Mouse (Mus musculus) mouse trophoblast stem cell (cell line): ENCODE data around the gene Gcn1l1.

Experiments used
- in situ Hi-C, 2 experiments: fragments of 300-500 bp; cut with MseI, MboI; formaldehyde crosslinking; loops; 2 replicates in 1 of 2; 3 replicates in 1 of 2; pipeline ENCODE4 v1.15.1; 2025

Gcn1l1 gene

DNA sequence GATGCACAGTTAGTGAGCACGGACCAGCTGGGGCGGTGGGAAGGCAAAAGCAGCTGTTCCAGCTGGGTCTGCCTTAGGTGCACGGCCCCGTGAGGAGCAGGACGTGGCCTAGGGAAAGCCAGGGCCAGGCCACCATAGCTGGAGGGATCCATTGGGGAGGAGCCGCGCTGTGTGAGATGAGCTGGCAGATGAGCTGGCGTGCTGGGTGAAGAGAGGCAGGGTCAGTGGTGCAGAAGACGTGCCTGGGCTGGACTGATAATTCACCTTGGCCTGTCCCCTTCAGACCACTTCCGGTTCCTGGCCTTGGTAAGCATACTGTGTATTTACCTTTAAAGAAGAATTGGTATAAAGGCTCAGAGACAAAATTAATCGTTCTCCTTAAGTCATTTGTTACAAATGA lies 46.5 kb downstream of the Gcn1l1 start:
- in situ Hi-C loops, result no loop called here

DNA sequence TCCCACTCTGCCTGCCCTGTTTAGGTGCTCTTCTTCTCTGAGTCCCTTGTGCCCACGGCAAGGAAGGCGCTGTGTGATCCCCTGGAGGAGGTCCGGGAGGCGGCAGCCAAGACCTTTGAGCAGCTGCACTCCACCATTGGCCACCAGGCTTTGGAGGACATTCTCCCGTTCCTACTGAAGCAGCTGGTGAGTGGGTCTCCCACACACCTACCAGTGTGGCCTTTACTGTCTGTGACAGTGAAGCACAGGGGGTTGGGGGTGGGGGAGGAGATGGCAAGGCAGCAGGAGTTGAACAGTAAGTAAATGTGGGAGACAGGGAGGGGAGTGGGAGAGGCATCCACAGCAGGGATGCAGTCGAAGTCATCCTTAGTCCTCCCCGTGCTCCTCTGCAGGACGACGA lies 48.3 kb downstream of the Gcn1l1 start:
- in situ Hi-C loops, result no loop called here

DNA sequence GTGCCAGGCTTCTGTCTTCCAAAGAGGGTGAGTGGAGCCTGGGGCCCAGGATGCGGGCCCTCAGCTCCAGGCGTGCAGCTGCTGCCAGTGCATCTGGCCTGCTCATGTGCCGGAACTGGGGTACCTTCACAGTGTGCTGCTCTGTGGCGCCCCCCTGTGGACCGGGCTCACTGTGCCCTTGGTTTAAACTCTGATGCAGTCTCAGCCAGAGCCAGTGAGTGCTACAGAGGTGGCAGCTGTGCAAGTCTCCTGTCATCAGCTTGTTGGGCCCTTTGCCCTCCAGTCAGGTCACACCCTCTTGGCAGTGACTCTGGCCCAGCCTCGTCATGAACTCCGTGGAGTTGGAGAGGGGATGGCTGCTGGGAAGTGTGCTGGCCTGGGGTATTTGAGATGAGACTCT lies 49.9 kb downstream of the Gcn1l1 start:
- in situ Hi-C loops, result no loop called here

DNA sequence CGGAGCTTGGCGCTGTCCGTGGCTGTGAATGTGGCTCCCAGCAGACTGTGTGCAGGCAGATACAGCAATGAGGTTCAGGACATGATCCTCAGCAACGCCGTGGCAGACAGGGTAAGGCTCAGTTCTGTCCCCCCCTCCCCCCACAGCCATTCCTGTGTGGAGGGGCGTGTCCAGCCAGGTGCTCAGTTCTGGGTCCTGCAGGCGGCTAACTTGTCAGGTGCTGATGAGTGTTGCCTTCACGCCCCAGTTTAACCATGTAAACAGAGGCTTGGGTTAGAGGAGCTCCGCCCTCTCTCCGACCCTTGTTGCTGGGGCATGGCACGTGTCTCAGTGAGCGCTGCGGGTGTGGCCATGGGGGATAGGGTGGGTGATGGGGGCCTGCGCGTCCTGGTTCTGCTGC lies 54.6 kb downstream of the Gcn1l1 start:
- in situ Hi-C loops, result no loop called here

DNA sequence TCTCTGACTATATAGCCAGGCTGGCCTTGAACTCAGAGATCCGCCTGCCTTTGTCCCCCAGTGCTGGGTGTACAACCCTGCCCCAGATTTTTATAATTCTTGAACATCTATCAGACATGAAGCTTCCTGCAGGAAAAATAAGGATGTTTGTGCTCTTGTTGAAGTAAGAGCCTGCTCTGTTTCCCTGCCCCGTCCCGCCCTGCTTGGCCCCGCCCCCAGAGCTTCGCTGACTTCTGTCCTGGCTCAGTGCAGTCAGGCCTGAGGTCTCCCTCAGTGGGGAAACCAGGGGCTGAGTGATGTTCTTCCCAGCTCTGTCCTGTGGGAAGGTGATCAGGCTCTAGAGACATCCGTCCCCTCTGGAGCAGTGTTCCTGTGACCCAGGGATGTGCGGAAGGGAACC lies 57.6 kb downstream of the Gcn1l1 start:
- in situ Hi-C loops, result no loop called here

DNA sequence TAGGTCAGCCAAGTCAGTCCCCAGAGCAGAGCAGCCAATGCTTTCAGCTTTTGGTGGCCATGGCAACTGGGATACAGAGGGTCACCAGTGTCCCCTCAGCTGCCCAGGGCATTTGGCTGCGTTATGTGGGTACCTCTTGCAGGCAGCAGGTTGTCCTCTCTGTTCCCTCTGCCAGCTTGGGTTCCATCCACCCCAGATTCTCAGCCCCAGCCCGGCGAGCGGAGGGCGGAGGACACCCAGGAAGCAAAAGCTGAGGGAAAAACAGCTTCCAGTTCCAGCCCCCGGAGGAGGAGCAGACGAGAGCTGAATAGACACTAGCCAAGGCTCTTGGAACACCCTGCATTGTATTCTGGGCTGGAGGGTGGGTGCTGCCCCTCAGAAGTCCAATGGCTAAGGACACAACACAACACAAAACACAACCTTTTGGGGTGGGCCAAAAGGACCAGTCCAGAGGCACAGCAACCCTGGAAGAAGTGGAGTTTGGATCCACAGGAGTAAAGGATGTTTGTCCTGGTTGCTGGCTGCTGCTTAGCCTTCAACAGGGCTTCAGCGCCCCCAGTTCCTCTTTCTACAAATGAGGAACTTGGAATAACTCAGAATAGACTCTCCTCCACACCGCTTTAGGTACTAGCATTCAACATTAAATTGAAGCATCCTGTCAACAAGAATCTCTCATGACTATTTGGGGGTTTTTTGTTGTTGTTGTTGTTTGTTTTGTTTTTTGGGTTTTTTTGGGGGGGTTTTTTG lies 58.8 kb downstream of the Gcn1l1 start:
- in situ Hi-C loops, result no loop called here

DNA sequence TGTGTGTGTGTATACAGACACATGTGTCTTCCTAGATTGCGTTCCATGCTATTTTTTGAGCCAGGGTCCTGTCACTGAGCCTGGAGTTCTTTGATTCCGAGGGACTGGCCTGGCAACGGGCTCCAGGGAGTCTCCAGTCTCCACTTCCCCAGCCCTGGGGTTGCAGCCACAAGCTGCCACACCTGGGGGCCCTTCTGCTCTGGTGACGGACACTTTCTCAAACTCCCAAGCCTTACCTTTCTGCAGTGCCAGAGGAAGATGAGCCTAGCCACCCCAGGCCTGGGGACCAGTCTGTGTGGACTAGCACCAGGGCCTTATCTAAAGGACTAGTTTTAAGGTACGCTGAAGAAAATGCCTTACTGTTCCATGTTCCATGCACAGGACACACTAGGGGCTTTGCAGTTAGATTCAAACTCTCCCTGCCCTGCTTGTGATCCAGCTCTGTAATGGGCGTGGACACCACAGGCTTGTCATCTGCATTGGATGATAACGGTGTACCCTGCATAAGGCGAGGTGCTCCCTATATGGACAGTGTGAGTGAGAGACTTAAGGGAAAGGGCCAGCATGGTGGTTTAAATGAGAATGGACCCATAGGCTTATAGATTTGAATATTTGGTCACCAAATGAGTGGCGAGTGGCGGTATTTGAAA lies 61.3 kb downstream of the Gcn1l1 start:
- in situ Hi-C loops, result no loop called here

DNA sequence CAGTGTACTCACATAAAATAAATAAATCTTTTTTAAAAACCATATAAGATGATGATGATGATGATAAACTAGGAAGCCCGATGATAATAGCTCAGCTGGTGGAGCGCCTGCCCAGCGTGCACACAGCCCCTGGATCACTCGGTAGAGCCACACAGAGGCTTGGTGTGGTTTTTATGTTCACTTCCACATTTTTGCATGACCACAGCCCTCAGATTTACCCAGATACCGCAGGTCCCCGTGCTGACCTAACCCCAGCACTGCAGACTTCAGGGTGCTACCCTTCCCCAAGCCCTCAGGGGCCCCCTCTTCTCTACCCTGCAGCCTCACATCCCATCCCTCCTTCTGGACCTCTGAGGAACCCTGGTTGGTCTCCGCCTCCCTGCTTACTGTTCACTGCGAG lies 63.0 kb downstream of the Gcn1l1 start:
- in situ Hi-C loops, result no loop called here

DNA sequence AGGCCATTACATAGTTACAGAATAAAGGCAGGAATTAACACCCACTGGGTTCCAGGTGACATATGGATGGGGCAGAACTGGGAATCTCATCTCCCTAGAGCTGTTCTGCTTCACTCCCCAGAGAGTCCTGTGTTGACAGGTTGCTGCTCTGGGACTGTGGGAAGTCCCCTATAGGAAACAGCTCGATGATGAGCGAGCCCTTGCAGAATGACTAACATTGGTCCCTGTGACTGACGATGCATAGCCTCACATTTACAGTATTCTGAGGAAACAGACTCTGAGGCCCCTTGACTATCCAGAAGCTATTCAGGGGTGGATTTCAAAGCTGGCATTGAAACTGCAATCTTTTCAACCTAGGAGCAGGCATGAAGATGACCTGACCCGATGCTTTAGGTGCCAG lies 64.6 kb downstream of the Gcn1l1 start:
- in situ Hi-C loops, result no loop called here

DNA sequence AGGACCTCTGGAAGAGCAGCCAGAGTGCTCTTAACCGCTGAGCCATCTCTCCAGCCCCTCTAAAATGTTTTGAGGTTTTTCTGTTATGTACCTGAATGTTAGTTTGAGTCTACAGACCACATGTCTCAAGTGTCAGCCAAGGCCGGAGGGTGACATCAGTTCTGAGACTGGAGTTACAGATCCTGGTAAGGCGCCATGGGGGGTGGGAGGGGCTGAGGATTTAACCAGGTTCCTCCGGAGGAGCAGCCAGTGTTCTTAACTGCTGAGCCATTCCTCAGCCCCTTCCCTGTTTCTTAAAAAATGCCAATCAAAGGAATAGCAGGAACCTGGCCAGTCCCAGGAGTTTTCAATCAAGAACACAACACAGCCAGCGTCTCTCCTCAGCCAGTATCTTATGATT lies 65.2 kb downstream of the Gcn1l1 start:
- in situ Hi-C loops, result no loop called here

DNA sequence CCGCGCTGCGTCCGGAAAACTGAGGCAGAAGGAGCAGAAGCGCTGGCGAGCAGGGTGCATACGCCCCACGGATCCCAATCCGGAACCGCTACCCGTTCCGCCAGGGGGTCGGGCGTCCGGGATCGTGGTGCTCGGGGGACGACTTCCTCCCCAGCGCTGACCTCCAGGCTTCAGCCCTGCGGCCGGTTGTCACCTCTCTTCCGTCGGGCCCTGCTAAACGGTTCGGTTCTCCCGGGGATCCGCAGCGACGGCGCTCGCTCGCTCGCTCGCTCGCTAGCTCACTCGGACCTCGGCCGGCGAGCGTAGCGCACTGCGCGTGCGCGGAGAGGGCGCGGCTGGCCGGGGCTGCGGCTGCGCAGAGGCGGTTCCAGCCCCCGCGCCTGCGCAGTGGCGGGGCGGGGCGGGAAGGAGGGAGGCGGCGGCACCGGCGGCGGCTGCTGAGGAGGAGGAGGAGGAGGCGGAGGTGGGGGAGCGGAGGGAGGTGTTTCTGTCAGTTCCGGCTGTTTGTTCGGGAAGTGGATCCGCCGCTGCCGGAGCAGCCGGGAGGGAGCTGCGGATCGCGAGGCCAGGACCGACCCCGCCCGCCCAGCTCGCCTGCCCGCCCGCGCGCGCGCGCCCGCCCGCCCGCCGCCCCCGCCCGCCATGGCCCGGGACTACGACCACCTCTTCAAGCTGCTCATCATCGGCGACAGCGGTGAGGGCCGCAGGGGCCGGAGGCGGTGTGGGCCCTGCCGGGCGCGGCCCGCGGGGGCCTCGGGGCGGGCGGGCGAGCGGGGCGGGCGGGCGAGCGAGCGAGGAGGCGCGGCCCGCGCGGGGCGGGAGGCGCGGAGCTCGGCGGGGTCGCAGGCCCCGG lies 66.7 kb downstream of the Gcn1l1 start, which contains the start of gene Rab35:
Gene Rab35, plus strand, starts transcription at position 404 of the 853 bp plus-strand sequence.
- in situ Hi-C loops, result no loop called here

DNA sequence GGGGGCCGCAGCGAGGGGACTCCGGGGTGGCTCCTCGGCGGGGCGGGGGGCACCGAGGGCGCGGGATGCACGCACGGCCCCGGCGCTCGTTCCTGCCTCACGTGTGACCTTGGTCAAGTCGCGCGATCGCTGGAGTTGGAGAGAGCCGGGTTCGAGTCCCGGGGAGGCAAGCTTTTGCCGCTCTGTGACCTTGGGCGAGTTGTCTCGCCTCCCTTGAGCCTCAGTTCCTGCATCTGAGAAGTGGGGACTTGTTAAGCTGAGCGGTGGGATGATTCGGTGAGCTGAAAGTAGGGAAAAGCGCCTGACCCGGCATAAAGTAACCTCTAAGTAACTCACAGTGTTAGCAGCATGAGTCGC lies 67.3 kb downstream of the Gcn1l1 start:
- in situ Hi-C loops, result no loop called here

DNA sequence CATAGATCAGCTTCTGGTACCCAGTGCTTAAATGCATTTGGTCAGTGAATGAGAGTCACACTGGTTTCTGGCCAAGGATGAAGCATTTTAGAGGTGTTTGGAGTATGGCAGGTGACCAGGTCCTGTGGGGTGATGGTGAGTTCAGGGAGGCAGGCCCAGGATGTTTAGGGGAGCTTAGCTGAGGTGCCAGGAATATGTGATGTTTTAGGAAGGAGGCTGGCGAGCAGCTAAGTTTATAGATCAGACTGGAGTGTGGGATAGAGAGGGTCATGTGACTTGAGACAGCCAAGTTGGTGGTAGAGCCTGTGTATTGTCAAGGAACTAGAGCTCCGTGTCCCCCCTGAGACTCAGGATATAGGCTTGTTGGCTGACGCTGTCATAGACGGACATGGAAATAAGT lies 68.0 kb downstream of the Gcn1l1 start:
- in situ Hi-C loops, result no loop called here

DNA sequence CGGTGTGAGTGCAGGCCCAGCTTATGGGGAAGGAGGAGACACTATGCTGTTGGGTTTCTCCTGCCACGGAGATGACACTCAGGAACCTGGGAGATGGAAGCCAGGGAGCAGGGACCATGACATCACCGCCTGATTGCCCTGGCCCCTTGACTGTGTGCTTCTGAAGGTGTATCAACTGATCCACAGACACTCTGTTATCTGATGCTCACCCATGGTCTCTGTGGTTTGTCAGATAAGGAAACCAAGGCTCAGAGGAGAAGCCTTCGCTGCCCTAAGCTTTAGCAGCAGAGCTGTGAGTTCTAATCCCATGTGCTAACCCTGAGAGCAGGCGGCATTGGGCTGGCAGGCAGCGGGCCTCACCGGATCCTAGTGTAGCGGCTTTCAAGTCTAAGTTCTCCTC lies 69.0 kb downstream of the Gcn1l1 start:
- in situ Hi-C loops, result no loop called here

DNA sequence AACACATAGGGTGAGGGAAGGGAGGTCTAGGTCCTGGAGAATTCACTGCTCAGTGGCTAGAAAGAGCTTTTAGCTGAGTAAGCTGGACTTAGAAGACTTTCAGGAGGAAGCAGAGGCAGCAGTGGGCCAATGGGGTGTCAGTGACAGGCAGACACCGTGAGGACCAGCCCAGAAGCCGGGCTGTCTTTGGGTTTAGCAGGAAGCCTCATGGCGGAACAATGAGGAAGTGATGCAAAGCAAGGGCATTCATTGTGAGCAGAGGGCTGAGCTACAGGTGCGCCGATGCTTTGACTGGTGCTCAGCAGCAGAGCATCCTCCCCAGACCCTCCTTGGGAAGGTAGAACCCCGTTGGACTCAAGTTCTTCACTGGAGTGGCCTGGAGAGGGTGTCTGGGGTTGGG lies 70.5 kb downstream of the Gcn1l1 start:
- in situ Hi-C loops, result no loop called here

DNA sequence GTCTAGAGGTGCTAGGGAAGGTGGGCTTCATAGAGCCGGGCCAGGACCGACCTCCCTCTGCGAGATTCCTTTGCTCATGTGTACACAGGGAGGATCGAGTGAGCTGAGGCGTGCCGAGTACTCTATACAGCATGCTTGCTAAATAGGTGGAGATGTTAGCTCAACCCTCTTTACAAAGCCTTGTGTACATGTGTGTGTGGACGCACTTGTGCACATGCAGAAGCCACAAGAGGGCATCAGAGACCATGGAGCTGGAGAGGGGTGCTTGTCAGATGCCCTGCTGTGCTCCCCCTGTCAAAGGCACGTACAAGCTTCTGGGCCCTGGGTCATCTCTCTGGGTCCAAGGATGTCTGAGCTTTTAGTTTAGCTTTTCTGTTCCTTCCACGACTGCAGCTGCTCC lies 79.1 kb downstream of the Gcn1l1 start:
- in situ Hi-C loops, result no loop called here

DNA sequence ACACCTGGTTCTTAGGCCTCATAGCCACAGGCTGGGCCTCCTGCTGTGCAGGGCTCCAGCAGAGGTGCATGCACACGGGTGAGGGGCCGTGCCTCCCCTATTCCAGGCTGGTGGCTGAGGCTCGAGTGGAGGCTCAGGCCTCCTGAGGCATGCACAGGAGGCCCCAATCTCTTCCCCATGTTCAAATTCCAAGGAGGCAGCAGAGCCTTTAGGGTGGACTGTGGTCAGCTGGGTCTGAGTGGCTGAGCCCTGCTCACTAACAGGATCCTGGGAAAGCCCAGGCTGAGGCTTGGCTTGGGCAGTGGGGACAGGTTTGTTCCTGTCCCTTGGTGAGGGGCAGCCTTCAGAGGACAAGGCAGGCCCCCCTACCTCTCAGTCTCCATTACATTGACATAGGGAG lies 83.8 kb downstream of the Gcn1l1 start:
- in situ Hi-C loops, result no loop called here

DNA sequence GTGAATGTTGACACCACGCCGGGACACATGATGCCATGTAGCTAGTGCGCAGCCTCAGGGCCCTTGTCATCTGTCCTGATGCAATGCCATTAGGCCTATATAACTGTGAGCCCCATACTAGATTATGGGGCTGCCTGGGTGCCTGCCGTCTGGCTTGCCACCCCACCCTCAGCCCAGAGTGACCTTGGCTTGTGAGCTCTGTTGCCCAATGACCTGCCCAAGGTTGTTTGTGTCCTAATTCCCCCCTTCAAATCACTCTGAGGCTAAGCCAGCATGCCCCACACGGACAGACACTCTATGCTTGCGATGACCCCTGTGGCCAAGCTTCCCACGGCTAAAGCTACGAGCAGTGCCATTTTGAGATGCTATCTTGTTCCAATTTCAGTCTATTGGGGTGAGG lies 84.6 kb downstream of the Gcn1l1 start:
- in situ Hi-C loops, result loop anchor here in 1 of 2 experiments (5.0 kb wide), 1 partner anchor 93 kb away; no protein-coding TSS in a partner anchor

DNA sequence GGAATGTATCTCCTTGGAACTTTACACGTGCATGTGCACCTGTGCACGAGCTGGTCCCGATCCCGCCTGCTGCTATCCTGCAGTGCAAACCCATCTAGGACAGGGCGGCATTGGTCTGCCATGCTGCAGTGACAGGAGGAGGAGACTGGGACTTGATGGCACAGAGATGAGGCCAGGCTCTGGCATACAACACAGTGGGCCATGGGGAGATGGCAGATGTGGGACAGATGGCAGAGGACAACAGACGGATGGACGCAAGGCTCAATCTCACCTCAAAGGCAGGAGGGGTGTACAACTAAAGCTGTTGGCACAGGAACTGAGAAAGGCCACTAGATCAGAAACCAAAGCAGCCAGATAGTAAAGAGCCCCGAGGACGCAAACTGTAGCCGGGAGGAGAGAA lies 85.8 kb downstream of the Gcn1l1 start:
- in situ Hi-C loops, result loop anchor here in 1 of 2 experiments (5.0 kb wide), 1 partner anchor 91 kb away; no protein-coding TSS in a partner anchor

DNA sequence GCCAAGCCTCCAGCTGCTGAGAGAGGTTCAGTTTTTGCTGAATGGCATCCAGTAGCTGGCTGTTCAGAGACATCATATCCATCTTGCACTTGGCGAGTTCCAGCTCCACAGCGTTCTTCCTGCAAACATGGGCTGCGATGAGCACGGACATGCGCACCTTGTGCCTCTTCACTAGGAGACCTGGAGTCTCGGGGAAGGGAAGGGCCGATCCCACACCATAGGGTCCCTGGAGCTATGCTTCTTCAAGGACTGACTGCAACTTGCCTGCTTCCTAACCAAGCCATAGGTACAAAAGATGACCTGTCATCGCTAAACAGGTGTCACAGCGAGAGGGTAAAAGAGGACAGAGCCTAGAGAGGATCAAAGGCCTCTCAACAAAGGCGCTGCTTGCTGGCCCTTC lies 86.8 kb downstream of the Gcn1l1 start:
- in situ Hi-C loops, result loop anchor here in 1 of 2 experiments (5.0 kb wide), 1 partner anchor 90 kb away; no protein-coding TSS in a partner anchor

DNA sequence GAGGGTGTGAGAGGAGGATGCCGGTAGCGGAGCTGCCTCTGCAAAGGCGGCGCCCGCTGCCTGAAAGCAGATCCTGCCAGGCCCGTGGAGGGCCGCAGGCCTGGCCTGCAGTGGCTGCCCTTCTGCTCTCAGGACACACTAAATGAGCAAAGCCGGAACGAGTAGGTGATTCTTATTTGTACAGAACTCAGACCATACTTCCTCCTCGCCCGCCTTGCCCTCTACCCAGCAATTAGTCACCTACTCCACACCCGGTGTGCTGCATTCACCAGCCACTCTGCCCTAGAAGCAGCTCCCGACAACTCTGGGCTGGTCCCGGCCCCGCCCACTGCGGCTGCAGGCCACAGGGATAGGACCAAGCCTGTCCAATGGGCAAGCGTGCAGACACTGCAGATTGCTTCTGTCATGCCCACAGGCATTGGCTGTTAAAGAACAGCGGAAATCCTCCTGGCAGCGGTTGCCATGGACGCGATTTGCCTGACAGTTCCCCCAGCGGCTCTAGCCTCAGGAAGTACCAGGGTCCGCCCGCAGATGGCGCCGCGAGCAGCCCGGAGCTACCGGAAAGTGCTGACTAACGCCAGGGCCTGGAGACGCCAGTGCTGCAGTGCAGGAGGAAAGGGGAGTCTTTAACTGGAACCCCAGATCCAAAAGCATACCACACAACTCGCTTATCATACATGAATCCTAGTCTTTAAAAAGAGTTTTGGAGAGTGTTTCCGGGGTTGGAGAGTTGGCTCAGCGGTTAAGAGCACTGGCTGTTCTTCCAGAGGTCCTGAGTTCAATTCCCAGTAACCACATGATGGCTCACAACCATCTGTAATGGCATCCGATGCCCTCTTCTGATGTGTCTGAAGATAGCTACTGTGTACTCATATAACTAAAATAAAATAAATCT lies 87.9 kb downstream of the Gcn1l1 start:
- in situ Hi-C loops, result loop anchor here in 1 of 2 experiments (5.0 kb wide), 1 partner anchor 89 kb away; no protein-coding TSS in a partner anchor
